Mouse (Mus musculus) MN1 (cell line): ENCODE results near the gene Phtf2.
"Not testable (repeated sequence)": the region's sequence is repeated elsewhere in the genome, so short reads cannot be mapped to it uniquely, and the experiment has no call there.

Experiments used
- DNase-seq: peaks from one replicate; pipeline ENCODE4 v3.0.0-alpha.2; 2016; ENCODE audit warnings: low spot score

The Phtf2 gene

GRCm38 (mm10) chr5:20864216-20864969 lies 17.5 kb downstream of the Phtf2 start:
- no peak for DNase-seq

DNA sequence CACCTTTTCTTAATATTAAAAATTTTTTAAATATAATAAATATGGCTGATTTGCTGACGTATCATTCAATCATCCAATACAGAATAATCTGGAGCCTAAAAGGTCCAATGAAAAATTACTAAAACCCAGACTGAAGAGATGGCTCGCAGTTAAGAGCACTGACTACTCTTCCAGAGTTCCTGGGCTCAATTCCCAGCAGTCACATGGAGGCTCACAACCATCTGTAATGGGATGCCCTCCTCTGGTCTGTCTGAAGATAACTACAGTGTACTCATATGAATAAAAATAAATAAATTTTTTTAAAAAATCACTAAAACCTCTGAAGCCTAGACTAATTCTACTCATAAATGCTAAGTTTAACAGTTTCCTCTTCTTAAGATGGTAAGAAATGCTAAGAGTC lies 20.0 kb downstream of the Phtf2 start:
- DNase-seq = no peak

GRCm38 (mm10) chr5:20860565-20860964 lies 21.4 kb downstream of the Phtf2 start:
- no peak for DNase-seq

GRCm38 (mm10) chr5:20858404-20858803 lies 23.5 kb downstream of the Phtf2 start:
- DNase-seq = no peak

GRCm38 (mm10) chr5:20855066-20855465 lies 26.9 kb downstream of the Phtf2 start:
- DNase-seq = no peak

DNA sequence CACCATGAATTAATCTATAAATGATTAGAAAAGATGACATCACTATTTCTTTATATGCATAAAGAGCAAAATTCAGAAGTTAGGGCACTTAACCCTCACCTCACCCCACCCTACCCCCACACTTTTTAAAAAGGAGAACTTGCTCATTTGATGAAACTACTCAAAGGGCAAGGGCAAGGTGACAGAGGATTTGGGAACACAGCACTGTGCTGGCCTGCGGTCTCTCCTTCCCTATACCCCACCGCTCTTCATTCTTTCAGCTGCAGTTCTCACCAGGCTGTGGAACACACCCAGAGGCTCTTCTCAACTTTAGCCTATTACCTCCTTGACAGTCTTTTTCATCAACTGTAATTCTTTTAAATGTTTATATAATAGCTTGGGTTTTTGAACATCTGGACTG lies 34.9 kb downstream of the Phtf2 start:
- no peak for DNase-seq

DNA sequence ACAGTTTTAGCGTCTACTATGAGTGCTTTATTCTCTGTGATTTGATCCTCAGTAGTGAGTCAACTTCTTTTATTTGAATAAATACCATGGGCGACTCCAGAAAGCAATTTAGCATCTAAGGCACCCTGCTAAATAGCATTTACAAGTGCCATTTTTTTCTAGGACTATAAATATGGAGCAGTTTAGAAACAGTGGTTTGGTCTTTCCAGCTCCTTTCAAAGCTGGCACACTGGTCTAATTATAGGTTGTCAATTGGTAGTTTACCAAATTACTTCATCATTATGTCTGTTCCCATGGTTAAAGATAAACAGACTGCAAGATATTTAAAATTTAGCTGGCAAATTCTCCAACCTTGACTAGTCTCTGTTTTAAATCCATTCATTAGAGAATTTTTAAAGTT lies 38.1 kb downstream of the Phtf2 start:
- DNase-seq = no peak

DNA sequence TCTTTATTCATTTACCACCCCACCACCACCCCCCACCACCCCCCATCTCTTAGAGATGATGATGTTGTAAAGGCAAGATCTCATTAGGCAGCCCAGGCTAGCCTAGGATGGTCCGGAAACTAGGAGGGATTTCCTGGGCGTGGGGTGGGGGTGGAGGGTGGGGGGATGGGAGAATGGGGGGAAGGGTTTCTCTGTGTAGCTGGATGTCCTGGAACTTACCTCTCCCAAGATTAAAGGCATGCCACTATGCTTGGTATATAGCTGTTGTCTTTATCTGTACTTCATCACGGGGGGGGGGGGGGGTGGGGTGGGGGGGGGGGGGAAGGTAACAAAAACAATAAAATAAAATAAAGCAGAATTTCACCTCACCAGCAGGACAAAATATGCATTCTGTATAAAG lies 38.5 kb downstream of the Phtf2 start:
- no peak for DNase-seq

DNA sequence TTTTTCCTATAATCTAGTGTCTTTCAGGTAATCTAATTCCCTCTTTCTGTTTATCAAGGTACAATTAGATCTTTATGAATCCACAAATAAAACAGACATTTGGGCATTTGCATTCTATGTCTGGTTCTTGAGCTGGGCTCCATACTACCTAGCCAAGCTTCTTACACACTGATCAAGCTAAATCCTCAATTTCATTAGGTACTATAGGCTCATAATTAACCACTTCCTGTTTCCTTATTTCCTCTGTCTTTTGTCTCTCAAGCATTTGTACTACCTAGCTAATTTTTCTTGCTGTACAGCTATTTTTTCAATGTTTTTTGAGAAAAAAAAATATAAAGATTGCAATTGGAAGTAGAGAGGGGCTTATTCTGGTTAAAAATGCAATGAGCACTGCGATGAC lies 44.8 kb downstream of the Phtf2 start:
- DNase-seq = no peak

DNA sequence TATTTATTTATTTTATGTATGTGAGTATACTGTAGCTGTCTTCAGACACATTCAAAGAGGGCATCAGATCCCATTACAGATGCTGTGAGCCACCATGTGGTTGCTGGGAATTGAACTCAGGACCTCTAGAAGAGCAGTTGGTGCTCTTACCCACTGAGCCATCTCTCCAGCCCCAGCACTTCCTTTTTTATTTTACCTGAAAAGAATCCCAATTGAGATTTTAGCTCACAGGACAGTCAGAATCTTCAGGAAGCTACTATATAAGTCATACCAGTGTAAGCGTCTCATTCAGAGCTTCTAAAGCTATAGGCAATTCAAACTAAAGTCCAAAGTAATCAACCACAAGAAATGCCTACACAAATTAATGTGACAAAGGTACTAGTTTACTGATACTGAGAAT lies 47.5 kb downstream of the Phtf2 start:
- no peak for DNase-seq

GRCm38 (mm10) chr5:20831433-20831832 lies 50.5 kb downstream of the Phtf2 start:
- DNase-seq = no peak

DNA sequence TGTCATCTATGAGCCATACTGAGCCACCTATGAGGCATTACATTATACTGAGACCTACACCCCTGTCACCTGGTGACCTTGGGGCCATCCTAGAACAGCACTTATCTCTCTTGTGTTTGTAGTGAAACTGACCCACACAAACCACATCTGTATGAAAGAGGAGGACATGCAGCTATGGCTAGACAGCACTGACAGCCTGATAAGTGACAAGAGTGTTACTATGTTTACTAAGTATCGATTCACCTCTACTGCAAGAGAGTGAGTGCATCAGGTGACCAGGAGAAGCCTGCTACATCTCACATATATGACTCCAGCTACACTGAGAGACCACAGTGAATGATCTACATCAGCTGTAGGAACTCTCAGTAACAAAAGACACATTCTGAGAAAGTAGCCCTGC lies 51.2 kb downstream of the Phtf2 start:
- no peak for DNase-seq

DNA sequence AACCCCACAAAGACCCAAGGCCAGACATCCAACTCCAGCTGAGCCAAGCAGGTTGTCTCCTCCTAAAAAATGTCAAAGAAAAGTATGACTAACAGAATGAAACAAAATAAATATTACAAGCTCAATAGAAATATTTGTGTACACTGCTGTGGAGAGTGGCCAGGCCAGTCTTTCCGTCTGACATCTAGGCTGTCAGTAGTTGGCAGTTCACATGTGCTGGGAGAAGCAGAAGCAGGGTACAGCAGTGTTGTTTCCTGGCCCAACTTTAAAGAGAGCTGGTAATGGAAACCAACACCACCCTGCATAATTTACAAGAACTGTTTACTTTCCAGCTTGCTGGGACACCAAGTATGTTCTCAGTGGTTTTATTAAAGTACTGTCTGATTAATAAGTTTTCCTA lies 60.3 kb downstream of the Phtf2 start:
- DNase-seq = no peak

DNA sequence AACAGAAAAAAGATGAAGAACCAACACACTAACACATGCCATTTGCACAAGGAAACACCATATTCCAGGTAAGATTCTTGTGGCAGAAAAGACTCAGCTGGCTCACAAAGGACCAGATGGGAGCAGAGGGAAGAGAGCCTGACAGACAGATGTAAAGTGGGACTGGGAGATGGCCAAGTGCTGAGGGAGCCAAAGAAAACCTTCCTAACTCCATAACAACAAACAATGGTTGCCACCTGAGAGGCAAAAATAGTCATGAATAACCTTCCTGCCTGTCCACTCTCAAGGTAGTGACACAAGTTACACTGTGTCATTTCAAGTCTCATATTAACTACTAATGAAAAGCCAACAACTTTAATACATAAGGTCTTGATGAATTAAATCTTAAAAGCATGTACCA lies 60.8 kb downstream of the Phtf2 start:
- no peak for DNase-seq

- no peak for DNase-seq
Observed at GRCm38 (mm10) chr5:20815094-20815493, 66.8 kb downstream of the Phtf2 start.

DNA sequence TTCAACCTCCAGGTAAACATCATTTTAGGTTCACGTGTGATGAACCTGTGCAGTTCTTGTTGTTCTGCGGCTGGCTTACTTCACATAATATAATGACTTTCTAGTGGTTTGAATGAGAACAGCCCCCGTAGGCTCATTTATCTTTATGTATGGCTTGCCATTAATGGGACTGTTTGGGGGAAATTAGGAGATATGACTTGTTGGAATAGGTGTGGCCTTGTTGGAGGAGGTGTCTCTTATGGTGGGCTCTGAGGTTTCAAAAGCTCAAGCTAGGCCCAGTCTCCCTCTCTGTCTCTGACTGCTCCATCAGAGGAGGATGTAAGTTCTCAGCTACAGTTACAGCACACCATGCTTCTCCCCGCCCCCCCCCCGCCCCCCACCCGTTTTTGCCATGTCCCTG lies 71.5 kb downstream of the Phtf2 start:
- no peak for DNase-seq

GRCm38 (mm10) chr5:20795932-20796331 lies 86.0 kb downstream of the Phtf2 start:
- DNase-seq = no peak

GRCm38 (mm10) chr5:20791793-20792554 lies 90.0 kb downstream of the Phtf2 start:
- peak; percentile 37 for DNase-seq

GRCm38 (mm10) chr5:20786471-20786870 lies 95.5 kb downstream of the Phtf2 start:
- not testable (repeated sequence) for DNase-seq

DNA sequence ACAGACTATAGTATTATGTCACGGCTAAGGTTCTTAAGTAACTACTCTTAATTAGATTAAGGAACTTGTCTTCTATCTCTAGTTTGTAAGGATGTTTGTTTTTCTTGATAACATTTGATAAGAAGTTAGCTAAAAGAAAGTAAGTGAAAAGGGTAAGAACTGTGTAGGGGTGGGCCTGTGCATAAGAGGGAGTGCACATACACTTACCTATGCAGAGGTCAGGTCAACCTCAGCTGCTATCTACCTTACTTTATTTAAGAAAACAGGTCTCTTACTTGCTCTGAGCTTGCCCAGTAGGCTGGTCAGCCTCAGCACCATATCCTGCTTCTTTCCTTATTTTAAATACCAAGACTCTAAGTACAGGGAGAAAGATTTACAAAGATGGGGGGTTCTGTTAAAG lies 100.8 kb downstream of the Phtf2 start:
- DNase-seq = no peak

DNA sequence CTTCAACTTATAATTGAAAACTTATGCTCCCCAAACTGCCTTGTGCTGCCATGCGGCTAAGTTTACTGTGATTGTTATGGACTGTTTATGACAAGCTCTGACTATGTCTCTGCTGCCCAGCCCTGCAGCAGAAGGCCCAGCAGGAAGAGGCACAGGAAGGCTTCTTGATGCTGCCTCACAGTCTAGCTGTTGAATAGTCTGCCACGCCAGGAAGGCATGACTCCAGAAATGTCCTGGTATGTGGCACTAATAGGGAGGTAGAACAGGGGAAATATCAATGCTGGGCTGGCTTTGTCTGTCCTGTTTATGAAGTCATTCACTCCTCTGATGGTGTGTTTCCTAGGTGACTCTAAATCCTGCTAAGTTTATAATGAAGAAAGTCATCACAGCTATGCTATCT lies 102.7 kb downstream of the Phtf2 start:
- no peak for DNase-seq

GRCm38 (mm10) chr5:20778274-20778984 lies 103.5 kb downstream of the Phtf2 start:
- no peak for DNase-seq

DNA sequence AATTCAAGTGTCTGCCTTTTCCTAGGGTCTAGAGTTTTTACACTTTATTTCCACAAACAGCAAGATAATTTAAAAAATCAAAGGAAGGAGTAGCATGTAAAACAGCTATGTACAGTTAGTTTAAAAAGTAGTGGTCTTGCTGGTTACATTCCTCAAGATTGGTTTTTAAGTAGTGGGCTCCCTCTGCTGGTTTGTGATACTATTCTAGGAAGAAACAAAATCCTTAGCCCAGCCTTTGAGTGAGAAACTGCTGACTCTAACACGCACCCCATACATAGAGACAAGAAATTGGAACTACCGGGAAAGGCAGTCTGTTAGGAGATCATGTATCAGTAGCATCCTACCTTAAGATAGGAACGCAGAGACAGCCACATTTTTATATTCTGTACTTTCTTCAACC lies 108.6 kb downstream of the Phtf2 start:
- peak; percentile 49 for DNase-seq
